ENCODE assay signal across 8 mouse cellular contexts in genomic region chr19:5878362-5878722, GRCm38 (mm10). TPM values are rescaled to one million over a fixed set of nuclear protein-coding genes. Genes with fewer than 3 reads are reported as not detected.
DNase-seq lines count a peak whose midpoint lies in the region; ATAC-seq and TF ChIP-seq lines count a peak whose summit lies in the region.

No protein-coding gene starts in this region.

- H3K4me3 ChIP-seq in lung, embryonic 14.5 days (ENCODE audit: low read depth, low read length): no peak overlapping the region

- no peak for TF ChIP-seq CTCF in lung, embryonic 14.5 days (IDR thresholded peaks at IDR 0.05; ENCODE audit: low read depth)

- H3K9ac ChIP-seq in lung, embryonic 14.5 days: no peak overlapping the region

- WGBS in lung, embryonic 14.5 days: 44% methylated on average over 7 of the region's 7 CpGs

- peak; percentile 42 for DNase-seq in gastrocnemius, postnatal 25 days
- no peak for DNase-seq in gastrocnemius, postnatal 10 days
- peak; percentile 84 for DNase-seq in adrenal gland, postnatal 25 days
- peak; percentile 94 for DNase-seq in kidney, adult 11 months
- peak; percentile 13 for DNase-seq in lung, embryonic 14.5 days
- DNase-seq in yolk sac, embryonic 10.5 days (ENCODE audit: low spot score): peak; percentile 34
- no peak for DNase-seq in thymus, postnatal 25 days
- no peak for DNase-seq in frontal cortex, postnatal 25 days (ENCODE audit: low spot score in 2 of 2)

- H3K9me3 ChIP-seq in lung, embryonic 14.5 days (ENCODE audit: low read depth, low read length): no peaks in the 10 kb centered on the region

- no peak overlapping the region for H3K27ac ChIP-seq in lung, embryonic 14.5 days (ENCODE audit: low read depth)

- peak overlapping the region; percentile 41; the same call in 1 of the 2 replicates for H3K4me2 ChIP-seq in lung, embryonic 14.5 days

- H3K27me3 ChIP-seq in lung, embryonic 14.5 days (ENCODE audit: insufficient read depth, low read length): no peaks in the 10 kb centered on the region

- 0 out of 2 replicates have a peak, but pooled peaks cover 5% of the 10 kb centered on the region for H3K36me3 ChIP-seq in lung, embryonic 14.5 days (ENCODE audit: insufficient read depth)

- no peak for ATAC-seq in lung, embryonic 14.5 days (ENCODE audit: insufficient read depth)

- peaks cover 13% of the 10 kb centered on the region; the same call in 1 of the 2 replicates for H3K4me1 ChIP-seq in lung, embryonic 14.5 days (ENCODE audit: insufficient read depth)

RNA-seq across cellular contexts. Expression of gene Slc25a45, which starts 0.7 kb away (rescaled TPM):
- total RNA-seq in gastrocnemius, postnatal 25 days (2021): 1 to 10 TPM in 1 of 2 experiments, under 1 TPM in 1; 0.59 to 1.3 TPM
- total RNA-seq in gastrocnemius, postnatal 10 days (2021): 1 to 10 TPM; 2.6 to 3.5 TPM
- 39.1 and 39.7 TPM in 2 replicates for total RNA-seq in adrenal gland, postnatal 25 days (2021)
- polyA plus RNA-seq in lung, embryonic 14.5 days (2014; fragmentation: Nextera tagmentation; extraction: Ambion mirVana): 2.4 TPM in 2 replicates

RNA-seq across cellular contexts. Expression of gene Frmd8, which starts 3.3 kb away (rescaled TPM):
- total RNA-seq in gastrocnemius, postnatal 25 days (2021): 1 to 10 TPM; 3.7 to 6.4 TPM
- total RNA-seq in gastrocnemius, postnatal 10 days (2021): 10 to 100 TPM in 1 of 2 experiments, 1 to 10 TPM in 1; 7.4 to 10.3 TPM
- total RNA-seq in adrenal gland, postnatal 25 days (2021): 40.4 and 63.3 TPM in 2 replicates
- polyA plus RNA-seq in lung, embryonic 14.5 days (2014; fragmentation: Nextera tagmentation; extraction: Ambion mirVana): 37.9 and 42.2 TPM in 2 replicates

RNA-seq across cellular contexts. Expression of gene Tigd3, which starts 15.6 kb away (rescaled TPM):
- under 1 TPM; 0.15 to 0.35 TPM for total RNA-seq in gastrocnemius, postnatal 25 days (2021)
- under 1 TPM; 0.82 to 0.95 TPM for total RNA-seq in gastrocnemius, postnatal 10 days (2021)
- 1.3 and 2.0 TPM in 2 replicates for total RNA-seq in adrenal gland, postnatal 25 days (2021)
- 2.7 and 3.8 TPM in 2 replicates for polyA plus RNA-seq in lung, embryonic 14.5 days (2014; fragmentation: Nextera tagmentation; extraction: Ambion mirVana)

RNA-seq across cellular contexts. Expression of gene Dpf2, which starts 34.5 kb away (rescaled TPM):
- total RNA-seq in gastrocnemius, postnatal 25 days (2021): 10 to 100 TPM; 80.6 to 83.5 TPM
- 10 to 100 TPM; 86.8 to 90.9 TPM for total RNA-seq in gastrocnemius, postnatal 10 days (2021)
- total RNA-seq in adrenal gland, postnatal 25 days (2021): 88.9 and 103 TPM in 2 replicates
- 147 and 162 TPM in 2 replicates for polyA plus RNA-seq in lung, embryonic 14.5 days (2014; fragmentation: Nextera tagmentation; extraction: Ambion mirVana)

RNA-seq across cellular contexts. Expression of gene Cdc42ep2, which starts 46.3 kb away (rescaled TPM):
- 10 to 100 TPM; 12.0 to 13.0 TPM for total RNA-seq in gastrocnemius, postnatal 25 days (2021)
- 10 to 100 TPM; 16.6 to 20.9 TPM for total RNA-seq in gastrocnemius, postnatal 10 days (2021)
- 6.2 and 8.5 TPM in 2 replicates for total RNA-seq in adrenal gland, postnatal 25 days (2021)
- polyA plus RNA-seq in lung, embryonic 14.5 days (2014; fragmentation: Nextera tagmentation; extraction: Ambion mirVana): 9.8 and 9.9 TPM in 2 replicates

Comparison
In these comparisons a context has a peak if more than half of its experiments do, and no peak if none do; other contexts are left out.
1. DNase-seq: peak in gastrocnemius, postnatal 25 days (single experiment), adrenal gland, postnatal 25 days (single experiment), kidney, adult 11 months (single experiment), lung, embryonic 14.5 days (single experiment) and yolk sac, embryonic 10.5 days (single experiment); none in gastrocnemius, postnatal 10 days (single experiment), thymus, postnatal 25 days (single experiment) and frontal cortex, postnatal 25 days (0 of 2).